Mouse (Mus musculus): ENCODE results near the gene Dnmt3c. TPM values are rescaled to one million over a fixed set of nuclear protein-coding genes. Genes with fewer than 3 reads are reported as not detected.

Dnmt3c gene
- polyA plus RNA-seq, 1 experiment from 2014 or later: 0.38 TPM

- H3K27ac ChIP-seq: peak overlapping the region; percentile 80
Observed at GRCm38 (mm10) chr2:153724424-153724823, 28.0 kb downstream of the Dnmt3c start.

DNA sequence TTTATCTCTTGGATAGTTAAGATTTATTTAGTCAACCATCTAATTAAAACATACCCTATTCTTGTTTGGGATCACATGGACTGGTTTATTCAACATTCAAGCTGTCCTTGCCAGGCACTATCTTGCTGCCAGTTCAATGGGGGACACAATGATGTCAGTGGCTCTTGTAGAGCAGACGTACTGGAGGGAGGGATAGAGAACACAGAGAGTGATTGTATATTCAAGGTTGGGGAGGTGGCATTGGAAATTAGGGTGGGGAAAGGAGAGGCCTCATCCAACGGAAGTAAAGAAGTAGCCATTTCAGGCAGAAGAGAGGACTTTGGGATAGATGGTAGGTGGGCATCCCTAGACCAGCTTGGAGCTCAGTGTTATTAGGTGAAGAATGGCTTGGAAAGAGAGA, 28.4 kb downstream of the Dnmt3c start:
- Histone ChIP-seq H3K4me2 (peak overlapping the region; percentile 44), H3K36me3 (no peaks in the 10 kb centered on the region), H3K4me3 (replicated peaks) (no peak overlapping the region), H3K4me1 (replicated peaks) (peaks cover 34% of the 10 kb centered on the region), H3K27ac (peak overlapping the region; percentile 80), H3K27me3 (no peaks in the 10 kb centered on the region), H3K9me3 (replicated peaks) (no peaks in the 10 kb centered on the region), H3K9ac (peak overlapping the region; percentile 36; the same call in 1 of the 2 replicates)
- DNase-seq (no peak), ATAC-seq (ENCODE audit: low read depth) (peak; percentile 43; the same call in 1 of the 2 replicates)
- 34% methylated on average over 2 of the region's 2 CpGs for WGBS (ENCODE audit: insufficient replicate concordance)

More at GRCm38 (mm10) chr2:153724424-153724823, 28.0 kb downstream of the Dnmt3c start:
- peaks cover 34% of the 10 kb centered on the region for H3K4me1 ChIP-seq (replicated peaks)
- no peak overlapping the region for H3K4me3 ChIP-seq (replicated peaks)
- WGBS (ENCODE audit: insufficient replicate concordance): 7% methylated on average over 2 of the region's 2 CpGs
- H3K9ac ChIP-seq: peak overlapping the region; percentile 36; the same call in 1 of the 2 replicates
- peak; percentile 89 for ATAC-seq (ENCODE audit: low read depth)
- H3K36me3 ChIP-seq: no peaks in the 10 kb centered on the region
- peak; percentile 48 for DNase-seq
- H3K27me3 ChIP-seq: no peaks in the 10 kb centered on the region
- H3K4me2 ChIP-seq: peak overlapping the region; percentile 44
- no peaks in the 10 kb centered on the region for H3K9me3 ChIP-seq (replicated peaks)

- peak overlapping the region; percentile 36; the same call in 1 of the 2 replicates for H3K9ac ChIP-seq
- no peak overlapping the region for H3K4me3 ChIP-seq (replicated peaks)
- no peaks in the 10 kb centered on the region for H3K27me3 ChIP-seq
- 88% methylated on average over 4 of the region's 4 CpGs for WGBS (ENCODE audit: insufficient replicate concordance)
- no peaks in the 10 kb centered on the region for H3K9me3 ChIP-seq (replicated peaks)
- peak overlapping the region; percentile 44; the same call in 1 of the 2 replicates for H3K4me2 ChIP-seq
- ATAC-seq (ENCODE audit: low read depth) (no peak), DNase-seq (no peak)
- H3K4me1 ChIP-seq (replicated peaks): peaks cover 34% of the 10 kb centered on the region
- peak overlapping the region; percentile 80 for H3K27ac ChIP-seq
- no peaks in the 10 kb centered on the region for H3K36me3 ChIP-seq
Observed at GRCm38 (mm10) chr2:153725291-153725690, 28.8 kb downstream of the Dnmt3c start.

DNA sequence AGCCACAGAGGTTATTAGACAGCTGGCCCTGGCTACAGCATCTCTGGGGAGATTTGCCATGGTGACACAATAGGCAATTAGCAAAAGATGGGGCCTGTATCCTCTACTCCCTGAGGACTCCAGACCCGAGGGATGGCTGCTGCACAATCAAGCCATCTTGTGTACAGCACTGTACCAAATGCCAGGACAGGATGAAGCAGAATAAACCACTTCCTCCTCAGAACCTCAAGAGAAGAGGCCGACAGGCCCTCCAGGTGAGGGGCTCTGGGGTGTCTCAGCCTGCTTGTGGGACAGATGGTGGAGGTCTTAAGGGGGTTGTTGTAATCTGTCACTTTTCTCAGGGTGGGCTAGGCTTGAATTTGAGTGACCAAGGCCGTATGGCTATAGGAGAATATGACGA, 37.6 kb downstream of the Dnmt3c start:
- Histone ChIP-seq H3K4me2 (no peak overlapping the region), H3K36me3 (no peaks in the 10 kb centered on the region), H3K9ac (no peak overlapping the region), H3K27me3 (no peaks in the 10 kb centered on the region), H3K4me3 (replicated peaks) (no peak overlapping the region), H3K27ac (no peak overlapping the region), H3K9me3 (replicated peaks) (no peaks in the 10 kb centered on the region), H3K4me1 (replicated peaks) (no peaks in the 10 kb centered on the region; the same call in 1 of the 2 replicates)
- ATAC-seq (ENCODE audit: low read depth): no peak
- WGBS (ENCODE audit: insufficient replicate concordance): 47% methylated on average over 4 of the region's 4 CpGs
- DNase-seq: no peak

- DNase-seq: peak; percentile 100
- Histone ChIP-seq H3K27ac (peak within 1 kb of the TSS; percentile 92), H3K9ac (peak within 1 kb of the TSS; percentile 96), H3K4me1 (replicated peaks) (peaks cover 58% of the 10 kb centered on the region), H3K27me3 (no peaks in the 10 kb centered on the region), H3K36me3 (peaks cover 10% of the 10 kb centered on the region), H3K4me2 (peak within 1 kb of the TSS; percentile 86), H3K9me3 (replicated peaks) (no peaks in the 10 kb centered on the region), H3K4me3 (replicated peaks) (peak within 1 kb of the TSS; percentile 86)
- peak; percentile 96 for ATAC-seq (ENCODE audit: low read depth)
- WGBS (ENCODE audit: insufficient replicate concordance): 9% methylated on average over 58 of the region's 58 CpGs
Observed at GRCm38 (mm10) chr2:153740500-153741436, 44.3 kb downstream of the Dnmt3c start, which contains the start of gene Mapre1. Gene Mapre1 (plus strand): TSS chr2:153741274.

DNA sequence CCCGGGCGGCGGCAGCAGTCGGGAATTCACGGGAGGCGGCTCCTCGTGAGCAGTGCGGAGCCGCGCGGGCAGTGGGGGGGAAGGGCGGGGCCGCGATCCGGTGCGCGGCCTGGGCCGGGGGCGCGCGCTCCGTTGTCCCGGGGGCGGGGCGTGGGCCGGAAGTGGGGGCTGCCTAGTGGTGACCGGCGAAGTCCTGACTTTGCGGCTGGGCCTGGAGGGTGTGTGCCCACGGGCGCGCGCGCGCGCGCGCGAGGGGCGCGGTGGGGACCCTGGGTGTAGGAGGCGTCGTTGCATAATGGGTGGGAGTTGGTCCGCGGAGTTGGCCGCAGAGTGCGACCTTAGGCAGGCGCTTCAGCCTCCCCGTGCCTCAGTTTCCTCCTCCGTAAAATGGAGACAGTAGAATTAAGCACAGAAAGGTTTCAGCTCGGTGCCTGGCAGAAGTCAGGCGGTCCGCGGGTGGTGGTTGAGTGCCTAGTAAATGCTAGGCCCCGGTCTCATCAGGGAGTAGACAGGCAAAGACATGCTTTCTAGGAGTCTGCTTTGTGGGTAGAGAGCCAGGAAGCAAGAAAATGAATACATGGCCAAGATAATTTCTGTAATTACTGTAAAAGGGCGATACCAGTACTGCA, 45.1 kb downstream of the Dnmt3c start:
- peak; percentile 22 for DNase-seq
- peak overlapping the region; percentile 86 for H3K4me3 ChIP-seq (replicated peaks)
- H3K9ac ChIP-seq: peak overlapping the region; percentile 96
- WGBS (ENCODE audit: insufficient replicate concordance): 2% methylated on average over 49 of the region's 56 CpGs
- peak; percentile 77 for ATAC-seq (ENCODE audit: low read depth)
- peak overlapping the region; percentile 86 for H3K4me2 ChIP-seq
- peaks cover 16% of the 10 kb centered on the region for H3K36me3 ChIP-seq
- H3K9me3 ChIP-seq (replicated peaks): no peaks in the 10 kb centered on the region
- H3K4me1 ChIP-seq (replicated peaks): peaks cover 58% of the 10 kb centered on the region
- H3K27me3 ChIP-seq: no peaks in the 10 kb centered on the region
- peak overlapping the region; percentile 92 for H3K27ac ChIP-seq

DNA sequence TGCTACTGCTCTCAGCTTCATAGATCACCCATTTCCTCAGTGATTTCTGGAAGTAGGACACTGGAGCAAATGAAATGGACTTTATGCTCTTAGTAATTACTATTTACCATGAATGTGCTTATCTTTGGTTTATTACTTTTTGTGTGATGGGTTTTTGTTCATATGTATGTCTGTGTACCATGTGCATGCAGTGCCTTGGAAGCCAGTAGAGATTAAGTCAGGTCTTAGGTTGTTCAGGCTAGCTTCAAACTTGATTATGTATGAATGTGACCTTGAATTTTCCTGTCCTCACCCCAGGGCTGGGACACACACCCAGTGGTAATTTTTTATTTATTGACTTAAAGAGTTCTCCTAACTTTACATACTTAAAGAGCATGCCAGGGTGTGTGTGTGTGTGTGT, 51.5 kb downstream of the Dnmt3c start:
- no peak overlapping the region for H3K27ac ChIP-seq
- ATAC-seq (ENCODE audit: low read depth): no peak

GRCm38 (mm10) chr2:153750363-153750762, 53.9 kb downstream of the Dnmt3c start:
- WGBS (ENCODE audit: insufficient replicate concordance): 71% methylated on average over 2 of the region's 2 CpGs
- DNase-seq (no peak), ATAC-seq (ENCODE audit: low read depth) (no peak)
- no peak overlapping the region for H3K9ac ChIP-seq
- H3K36me3 ChIP-seq: peaks cover 68% of the 10 kb centered on the region
- H3K4me2 ChIP-seq: no peak overlapping the region
- no peak overlapping the region for H3K4me3 ChIP-seq (replicated peaks)
- H3K27me3 ChIP-seq: no peaks in the 10 kb centered on the region
- peak overlapping the region; percentile 39; the same call in 1 of the 2 replicates for H3K27ac ChIP-seq
- peaks cover 22% of the 10 kb centered on the region for H3K4me1 ChIP-seq (replicated peaks)
- H3K9me3 ChIP-seq (replicated peaks): no peaks in the 10 kb centered on the region

More for the DNA sequence above, 51.5 kb downstream of the Dnmt3c start:
- H3K4me1 ChIP-seq (replicated peaks): peaks cover 44% of the 10 kb centered on the region
- DNase-seq: no peak
- no peaks in the 10 kb centered on the region for H3K27me3 ChIP-seq
- no peaks in the 10 kb centered on the region for H3K9me3 ChIP-seq (replicated peaks)
- no peak overlapping the region for H3K9ac ChIP-seq
- no peak overlapping the region for H3K4me3 ChIP-seq (replicated peaks)
- H3K4me2 ChIP-seq: no peak overlapping the region
- peaks cover 63% of the 10 kb centered on the region for H3K36me3 ChIP-seq

DNA sequence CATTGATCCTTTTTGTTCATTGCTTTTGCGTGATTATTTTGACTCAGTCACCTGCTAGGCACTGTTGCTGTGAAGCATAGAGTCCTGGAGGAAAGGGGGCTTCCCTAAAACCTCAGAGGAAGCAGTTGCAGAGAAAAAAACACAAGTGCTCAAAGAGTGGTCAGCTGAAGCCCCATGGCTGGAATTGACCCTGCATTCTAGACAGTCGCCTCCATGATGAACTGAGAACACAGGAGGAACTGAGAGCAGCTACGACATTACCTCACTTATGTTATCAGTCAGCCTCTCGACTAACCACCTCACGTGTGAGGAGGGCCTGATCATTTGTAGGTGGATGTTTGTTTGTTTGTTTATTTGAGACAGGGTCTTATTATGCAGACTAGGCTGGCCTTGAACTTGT, 65.7 kb downstream of the Dnmt3c start:
- Histone ChIP-seq H3K9me3 (replicated peaks) (no peaks in the 10 kb centered on the region), H3K9ac (no peak overlapping the region), H3K4me3 (replicated peaks) (no peak overlapping the region), H3K27me3 (no peaks in the 10 kb centered on the region), H3K36me3 (peaks cover 98% of the 10 kb centered on the region), H3K27ac (no peak overlapping the region), H3K4me1 (replicated peaks) (no peaks in the 10 kb centered on the region), H3K4me2 (no peak overlapping the region)
- WGBS (ENCODE audit: insufficient replicate concordance): 85% methylated on average over 5 of the region's 5 CpGs
- DNase-seq (no peak), ATAC-seq (ENCODE audit: low read depth) (no peak)

- no peak overlapping the region for H3K9ac ChIP-seq
- DNase-seq: no peak
- no peaks in the 10 kb centered on the region for H3K4me1 ChIP-seq (replicated peaks)
- no peaks in the 10 kb centered on the region for H3K27me3 ChIP-seq
- H3K4me2 ChIP-seq: no peak overlapping the region
- H3K27ac ChIP-seq: no peak overlapping the region
- H3K36me3 ChIP-seq: peaks cover 88% of the 10 kb centered on the region
- no peak overlapping the region for H3K4me3 ChIP-seq (replicated peaks)
- 77% methylated on average over 6 of the region's 6 CpGs for WGBS (ENCODE audit: insufficient replicate concordance)
- H3K9me3 ChIP-seq (replicated peaks): no peaks in the 10 kb centered on the region
- ATAC-seq (ENCODE audit: low read depth): no peak
Observed at GRCm38 (mm10) chr2:153767484-153767883, 71.0 kb downstream of the Dnmt3c start.

- DNase-seq: no peak
- no peak overlapping the region for H3K4me3 ChIP-seq (replicated peaks)
- H3K36me3 ChIP-seq: peaks cover 86% of the 10 kb centered on the region
Observed at GRCm38 (mm10) chr2:153768881-153769280, 72.4 kb downstream of the Dnmt3c start.

More at GRCm38 (mm10) chr2:153768881-153769280, 72.4 kb downstream of the Dnmt3c start:
- H3K4me1 ChIP-seq (replicated peaks): no peaks in the 10 kb centered on the region
- no peaks in the 10 kb centered on the region for H3K27me3 ChIP-seq
- no peak overlapping the region for H3K4me2 ChIP-seq
- H3K9me3 ChIP-seq (replicated peaks): no peaks in the 10 kb centered on the region
- 84% methylated on average over 2 of the region's 2 CpGs for WGBS (ENCODE audit: insufficient replicate concordance)
- ATAC-seq (ENCODE audit: low read depth): no peak
- no peak overlapping the region for H3K27ac ChIP-seq
- H3K9ac ChIP-seq: no peak overlapping the region

All from liver, embryonic 13.5 days (tissue).